ENCODE assay signal across 19 mouse cellular contexts in genomic region chr7:125625219-125625618, GRCm38 (mm10). TPM values are rescaled to one million over a fixed set of nuclear protein-coding genes. Genes with fewer than 3 reads are reported as not detected.
DNase-seq lines count a peak whose midpoint lies in the region; ATAC-seq lines count a peak whose summit lies in the region.
"Had no signal": no experiment of that assay in that cellular context is flagged by ENCODE, and none has a peak within 500 bp of the region (broad histone marks: within the 10 kb centered on the region; RNA-seq: fewer than 3 reads in every experiment).

No protein-coding gene starts in this region.

- ATAC-seq in megakaryocyte, adult 5-6 weeks (ENCODE audit: poor library complexity, severe bottlenecking), result no peak
- ATAC-seq: lung, postnatal 0 days had no signal

- peak overlapping the region; percentile 57 for H3K4me3 ChIP-seq in megakaryocyte, embryonic 14.5 days (replicated peaks)
- H3K4me3 ChIP-seq: hindbrain, embryonic 12.5 days; neural tube, embryonic 12.5 days; stomach, embryonic 15.5 days had no signal

- DNase-seq in T-cell, adult 2 months (ENCODE audit: low spot score), result peak; percentile 57
- peak; percentile 56 to 67 for DNase-seq in thymus, adult 18-20 months
- peak; percentile 69 for DNase-seq in thymus, postnatal 4 days
- no peak for DNase-seq in adrenal gland, adult (ENCODE audit: inconsistent age in 2 of 2, low spot score in 1 of 2)
- DNase-seq in liver, result no peak
- DNase-seq: adrenal gland, adult 2 months; cerebellum, adult 11 months; cerebellum, postnatal 10 days; gastrocnemius, postnatal 36 days; kidney, adult 11 months; layer of hippocampus, adult 9-11 months; midbrain, embryonic 14.5 days; right cerebral cortex, postnatal 14 days had no signal

- H3K36me3 ChIP-seq in megakaryocyte, embryonic 14.5 days (replicated peaks; ENCODE audit: low read length), result peaks cover 78% of the 10 kb centered on the region
- H3K36me3 ChIP-seq: hindbrain, embryonic 12.5 days; neural tube, embryonic 12.5 days; stomach, embryonic 15.5 days had no signal

- no peaks in the 10 kb centered on the region for H3K27me3 ChIP-seq in megakaryocyte, embryonic 14.5 days (replicated peaks)
- H3K27me3 ChIP-seq: hindbrain, embryonic 12.5 days; stomach, embryonic 15.5 days had no signal

- H3K9me3 ChIP-seq in megakaryocyte, embryonic 14.5 days, result peaks cover 13% of the 10 kb centered on the region
- H3K9me3 ChIP-seq: hindbrain, embryonic 12.5 days; stomach, embryonic 15.5 days had no signal

- H3K4me1 ChIP-seq in megakaryocyte, embryonic 14.5 days, result peaks cover 99% of the 10 kb centered on the region
- H3K4me1 ChIP-seq: hindbrain, embryonic 12.5 days; neural tube, embryonic 12.5 days; stomach, embryonic 15.5 days had no signal

RNA-seq across cellular contexts. Expression of gene Il21r, which starts 22.0 kb away (rescaled TPM):
- polyA plus RNA-seq in megakaryocyte, embryonic 14.5 days (2012; ENCODE audit: insufficient read depth, low replicate concordance), result 19.8 and 124 TPM in 2 replicates
- total RNA-seq in megakaryocyte, adult 5-6 weeks (2015), result 0.62 and 0.83 TPM in 2 replicates
- total RNA-seq in megakaryocyte, adult 5-6 weeks (2017), result 1.8 and 2.2 TPM in 2 replicates

Comparison
In these comparisons a context has a peak if more than half of its experiments do, and no peak if none do; other contexts are left out.
1. DNase-seq: peak in T-cell, adult 2 months (single experiment), thymus, adult 18-20 months (2 of 2) and thymus, postnatal 4 days (single experiment); none in adrenal gland, adult (0 of 2) and liver (single experiment).